Mouse (Mus musculus) liver, embryonic 12.5 days (tissue): ENCODE results near the gene Gprasp1. TPM values are rescaled to one million over a fixed set of nuclear protein-coding genes. Genes with fewer than 3 reads are reported as not detected.
A peak's percentile ranks its signal among the peaks of the same experiment; 100 is the strongest.
"Not testable (repeated sequence)": the region's sequence is repeated elsewhere in the genome, so short reads cannot be mapped to it uniquely, and the experiment has no call there.

Experiments used
- ATAC-seq: fragments of 200-750 bp; cut with Nextera tagmentation; 2 replicates; pipeline ENCODE4 v1.8.0; 2017; ENCODE audit warnings: moderate number of reproducible peaks, mild to moderate bottlenecking, moderate library complexity
- H3K27ac ChIP-seq: fragments of 300-500 bp; sonication (generic); 2 replicates; pipeline ENCODE4 v1.5.1; 2016; ENCODE audit warnings: mild to moderate bottlenecking
- H3K27me3 ChIP-seq: fragments of 300-500 bp; sonication (generic); replicated peaks from 2 replicates; pipeline ENCODE4 v1.6.1; 2016; ENCODE audit warnings: mild to moderate bottlenecking, moderate library complexity
- H3K36me3 ChIP-seq: fragments of 300-500 bp; sonication (generic); 2 replicates; pipeline ENCODE4 v1.6.1; 2016; ENCODE audit warnings: mild to moderate bottlenecking, moderate library complexity
- H3K4me1 ChIP-seq: fragments of 300-500 bp; sonication (generic); 2 replicates; pipeline ENCODE4 v1.6.1; 2016
- H3K4me2 ChIP-seq: fragments of 300-500 bp; sonication (generic); 2 replicates; pipeline ENCODE4 v1.6.1; 2016; ENCODE audit warnings: mild to moderate bottlenecking, moderate library complexity
- H3K4me3 ChIP-seq: fragments of 300-500 bp; sonication (generic); 2 replicates; pipeline ENCODE4 v1.5.1; 2016; ENCODE audit warnings: mild to moderate bottlenecking, moderate library complexity
- H3K9ac ChIP-seq: fragments of 300-500 bp; sonication (generic); 2 replicates; pipeline ENCODE4 v1.6.1; 2016; ENCODE audit warnings: mild to moderate bottlenecking, moderate library complexity
- H3K9me3 ChIP-seq: fragments of 300-500 bp; sonication (generic); replicated peaks from 2 replicates; pipeline ENCODE4 v1.6.1; 2016; ENCODE audit warnings: mild to moderate bottlenecking, moderate library complexity
- WGBS: fragments of 180-500 bp; shearing (Covaris S2); methylation state at CpG from one replicate; pipeline ENCODE4 v1.1.7; 2016; ENCODE audit not compliant: insufficient replicate concordance; 5-methylcytosine and 5-hydroxymethylcytosine counted together
- microRNA counts: library from miRNA; unstranded; fragments of <30 nt; microRNA quantifications from one replicate; lab custom pipeline; 2017
- microRNA-seq: library from miRNA; unstranded; fragments of <30 nt; microRNA quantifications from one replicate; pipeline ENCODE4, GENCODE M21; 2017
- polyA plus RNA-seq: library from polyadenylated mRNA; unstranded; fragments of >200 nt; fragmentation: Nextera tagmentation; extraction: Ambion mirVana; gene quantifications from 2 replicates; pipeline ENCODE4 v1.2.1, GENCODE M21; 2016

Gprasp1 gene
- polyA plus RNA-seq, 1 experiment from 2014 or later, result 14.4 TPM

GRCm38 (mm10) chrX:135839397-135840391, 97.2 kb downstream of the Gprasp1 start:
- not testable (repeated sequence) for H3K4me1 ChIP-seq, H3K27ac ChIP-seq, H3K9ac ChIP-seq, H3K27me3 ChIP-seq, H3K9me3 ChIP-seq, H3K36me3 ChIP-seq
- WGBS, result 11% methylated on average over 17 of the region's 17 CpGs
- Histone ChIP-seq H3K4me3 (peak overlapping the region; percentile 42), H3K4me2 (peak overlapping the region; percentile 66)
- ATAC-seq, result peak; percentile 24; the same call in 1 of the 2 replicates

MicroRNAs within 50 kb of the gene (microRNA counts, 519-probe panel; counts per million panel counts)
- 582 counts per million, percentile 70 among the panel's probes with 10 or more counts for microRNA mmu-miR-1970 (lab: Ali Mortazavi, UCI)

Small RNAs within 50 kb of the gene (microRNA-seq; reads per million reads assigned to microRNA genes)
- gene Mir1970 (not detected), gene Mir7646 (1.1 reads per million)

Other genes with a start within 250 kb of the Gprasp1 start
- not detected in 2 replicates for gene AV320801, start 248.1 kb upstream of the Gprasp1 start, polyA plus RNA-seq
- not detected in 2 replicates for gene Nxf7, start 144.0 kb upstream of the Gprasp1 start, polyA plus RNA-seq
- gene Prame, start 115.0 kb upstream of the Gprasp1 start, polyA plus RNA-seq, result not detected in 2 replicates
- not detected in 2 replicates for gene Tcp11x2, start 48.9 kb upstream of the Gprasp1 start, polyA plus RNA-seq
- gene Tmsb15a, start 17.5 kb upstream of the Gprasp1 start, polyA plus RNA-seq, result not detected in 2 replicates
- gene Armcx5, start within 50 bp of the Gprasp1 start, polyA plus RNA-seq, result 4.2 and 5.0 TPM in 2 replicates
- 21.2 and 21.3 TPM in 2 replicates for gene Bhlhb9, start 54.9 kb downstream of the Gprasp1 start, polyA plus RNA-seq
- gene Gprasp2, start 96.3 kb downstream of the Gprasp1 start, polyA plus RNA-seq, result 3.4 and 4.5 TPM in 2 replicates